Mouse (Mus musculus) brain, embryonic 18.5 days (tissue): ENCODE measurements around the gene Grk2.
"Not testable (repeated sequence)": the region's sequence is repeated elsewhere in the genome, so short reads cannot be mapped to it uniquely, and the experiment has no call there.

Source experiments
- DNase-seq: peaks from one replicate; pipeline ENCODE4 v3.0.0-alpha.2; 2012; ENCODE audit warnings: low read depth, low spot score

Grk2 gene

DNA sequence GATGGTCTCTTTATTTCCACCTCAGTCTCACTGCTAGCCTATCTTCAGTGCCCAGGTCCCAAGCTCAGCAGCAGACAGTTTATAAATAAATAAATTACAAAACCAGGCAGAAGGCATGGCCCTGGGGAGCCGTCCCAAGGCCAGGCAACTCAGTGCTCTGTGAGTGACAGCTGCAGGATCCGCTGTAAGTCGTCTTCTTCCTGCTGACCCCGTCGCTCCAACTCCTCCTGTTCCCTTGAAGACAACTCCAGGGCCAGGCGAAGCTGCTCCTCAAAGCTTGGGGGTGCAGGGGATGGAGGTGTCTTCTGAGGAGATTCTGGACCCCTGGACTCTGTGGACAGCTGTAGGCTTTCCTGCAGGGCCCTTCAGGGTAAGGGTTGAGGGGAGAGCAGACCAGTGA lies 35.8 kb downstream of the Grk2 start:
- no peak for DNase-seq

GRCm38 (mm10) chr19:4268566-4269361 lies 37.3 kb downstream of the Grk2 start, which contains the start of gene Ssh3:
Gene Ssh3 (minus strand): TSS chr19:4269180.
- no peak for DNase-seq

- DNase-seq = no peak
Observed at GRCm38 (mm10) chr19:4265956-4266355, 40.1 kb downstream of the Grk2 start.

- no peak for DNase-seq
Observed at GRCm38 (mm10) chr19:4264171-4264780, 41.7 kb downstream of the Grk2 start.

DNA sequence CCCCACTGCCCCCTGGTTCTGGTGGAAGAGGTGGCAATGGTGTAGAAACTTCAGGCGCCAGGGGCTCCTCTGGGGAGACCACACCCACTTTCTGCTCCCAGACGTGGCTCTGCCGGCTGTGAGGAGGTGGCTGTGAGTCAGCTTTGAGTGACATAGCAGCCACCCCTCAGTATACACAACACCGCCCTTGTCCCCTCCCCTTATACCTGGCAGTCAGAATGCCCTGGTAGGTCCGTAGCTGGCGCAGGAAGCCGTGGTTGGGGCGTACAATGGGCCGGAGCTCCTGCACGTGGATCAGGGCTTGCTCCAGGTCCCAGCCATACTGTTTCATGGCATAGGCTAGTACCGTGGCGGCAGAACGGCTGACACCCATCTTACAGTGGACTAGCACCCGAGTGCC lies 42.3 kb downstream of the Grk2 start:
- DNase-seq = no peak

DNA sequence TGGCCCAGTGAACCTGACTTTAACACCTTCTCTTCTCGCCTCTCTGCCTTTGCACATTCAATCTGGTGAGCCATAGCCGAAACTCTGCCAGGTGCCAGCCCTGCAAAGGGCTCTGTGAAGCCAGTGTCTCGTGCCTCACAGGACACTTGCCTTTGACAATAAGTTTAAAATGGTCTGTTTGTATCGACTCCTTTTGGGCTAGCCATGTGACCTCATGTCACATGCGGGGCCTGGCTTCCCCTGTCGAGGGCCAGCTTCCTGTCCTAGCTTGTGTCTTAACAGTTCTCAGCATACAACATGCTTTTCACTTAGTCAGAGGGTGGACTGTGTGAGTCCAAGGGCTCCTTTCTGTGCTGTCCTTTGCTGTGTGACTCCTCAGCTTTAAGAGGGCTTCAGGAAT lies 43.3 kb downstream of the Grk2 start:
- no peak for DNase-seq

DNA sequence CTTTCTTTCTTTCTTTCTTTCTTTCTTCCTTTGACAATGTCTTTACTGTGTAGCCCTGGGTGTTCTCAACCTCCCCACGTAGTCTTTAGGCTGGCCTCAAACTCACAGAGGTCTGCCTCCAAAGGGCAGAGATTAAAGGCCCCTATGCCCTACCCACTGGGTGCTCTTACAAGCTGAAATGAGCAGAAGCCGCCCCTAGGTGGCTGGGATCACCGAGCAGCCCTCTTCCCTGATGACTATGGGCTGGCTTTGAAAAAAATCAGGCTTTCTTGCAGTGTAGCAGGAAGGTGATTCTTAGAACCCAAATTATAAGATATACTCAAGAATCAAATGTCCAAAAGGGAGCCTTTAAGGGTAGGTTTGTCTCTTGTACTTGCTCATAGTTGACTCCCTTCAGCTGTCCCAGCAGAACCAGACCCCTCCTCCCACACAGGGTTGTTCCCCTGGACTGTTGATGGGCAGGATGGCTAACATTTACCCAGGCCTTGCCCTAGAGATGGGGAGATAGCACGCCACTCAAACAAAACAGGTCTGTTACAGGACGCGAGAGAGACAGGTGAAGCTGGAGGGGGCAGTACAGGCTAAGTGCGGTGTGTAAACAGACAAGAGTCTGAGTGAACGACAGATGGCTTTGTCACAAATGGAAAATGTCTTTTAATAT lies 44.9 kb downstream of the Grk2 start:
- DNase-seq = no peak

DNA sequence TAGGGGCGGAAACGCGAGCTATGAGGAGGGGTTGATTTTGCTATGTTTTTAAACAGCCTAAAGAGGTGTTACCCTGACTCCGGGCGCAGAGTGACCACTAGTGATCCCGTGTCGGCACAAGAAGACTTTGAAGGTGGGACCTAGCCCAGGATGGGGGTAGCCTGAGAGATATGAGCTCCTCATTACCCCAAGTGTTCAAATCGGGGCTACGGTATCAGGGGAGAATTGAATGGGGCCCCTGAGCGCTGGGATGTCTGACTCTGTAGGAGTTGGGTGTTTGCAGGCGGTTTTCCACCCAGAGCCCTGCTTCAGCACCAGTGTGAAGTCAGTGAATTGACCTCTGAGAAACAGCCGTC lies 48.1 kb downstream of the Grk2 start:
- no peak for DNase-seq

- peak; percentile 79 for DNase-seq
Observed at GRCm38 (mm10) chr19:4257216-4257896, 48.7 kb downstream of the Grk2 start.

GRCm38 (mm10) chr19:4255583-4256162 lies 50.3 kb downstream of the Grk2 start:
- no peak for DNase-seq

- DNase-seq = no peak
Observed at GRCm38 (mm10) chr19:4254230-4254629, 51.8 kb downstream of the Grk2 start.

- not testable (repeated sequence) for DNase-seq
Observed at GRCm38 (mm10) chr19:4248683-4249082, 57.3 kb downstream of the Grk2 start.

DNA sequence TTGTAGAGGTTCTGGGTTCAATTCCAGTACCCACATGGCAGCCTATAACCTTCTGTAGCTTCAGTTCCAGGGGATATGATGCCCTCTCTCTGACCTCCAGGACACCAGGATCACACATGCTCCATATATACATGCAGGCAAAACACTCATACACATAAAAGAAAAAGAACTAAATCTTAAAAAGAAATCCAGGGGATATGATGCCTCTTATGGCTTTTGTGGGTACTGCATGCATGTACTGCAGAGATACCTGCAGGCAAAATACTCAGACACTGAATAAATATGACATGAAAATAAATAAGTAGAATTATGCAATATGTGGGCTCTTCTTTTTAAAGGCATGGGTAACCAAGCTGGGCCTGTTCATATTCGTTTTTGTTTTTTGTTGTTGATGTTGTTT lies 59.0 kb downstream of the Grk2 start:
- DNase-seq = no peak

DNA sequence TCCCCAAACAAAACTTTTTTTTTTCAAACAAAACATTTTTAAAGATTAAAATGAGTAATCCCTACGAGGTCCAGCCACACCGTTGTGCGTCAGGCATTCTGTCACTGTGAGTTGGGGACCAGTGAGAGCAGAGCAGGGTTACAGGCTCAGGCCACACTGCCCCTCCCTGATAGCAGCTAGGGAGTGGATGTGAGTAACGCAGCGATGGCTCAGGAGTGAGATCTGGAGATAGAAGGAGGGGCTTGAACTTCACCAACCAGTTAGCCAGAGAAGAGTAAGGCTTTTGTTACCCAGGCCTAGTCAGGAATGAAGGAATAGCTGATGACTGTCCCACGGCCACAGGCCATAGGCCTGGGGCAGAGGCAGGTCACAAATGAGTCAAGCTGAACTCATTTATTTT lies 61.2 kb downstream of the Grk2 start:
- no peak for DNase-seq

DNA sequence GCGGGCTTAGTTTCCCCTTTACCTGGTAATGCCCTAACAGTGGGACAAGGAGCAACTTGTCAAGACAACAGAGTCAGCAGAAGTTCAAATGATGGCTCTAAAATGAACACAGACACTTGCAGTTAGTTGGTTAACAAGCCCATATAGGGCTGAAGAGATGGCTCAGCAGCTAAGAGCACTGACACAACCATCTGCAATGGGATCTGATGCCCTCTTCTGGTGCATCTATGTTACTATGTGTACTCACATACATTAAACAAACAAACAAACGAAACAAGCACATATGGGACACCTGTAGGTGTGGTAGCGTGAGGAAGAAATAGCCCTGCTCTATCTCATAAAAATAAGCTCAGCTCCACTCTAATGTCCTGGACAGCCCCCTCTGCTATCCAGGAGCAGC lies 63.6 kb downstream of the Grk2 start:
- DNase-seq = no peak

- DNase-seq = no peak
Observed at GRCm38 (mm10) chr19:4240247-4240668, 65.8 kb downstream of the Grk2 start.
